Mouse (Mus musculus) kidney, adult 2 months (tissue): Measurements from ENCODE around the gene Timmdc1.

Experiments used
- CTCF ChIP-seq: fragments of 200-500 bp; conservative IDR thresholded peaks from 2 replicates; pipeline ENCODE4 v1.5.1; 2011; ENCODE audit warnings: low read depth, mild to moderate bottlenecking, control low read depth, low read length, moderate library complexity, mixed read lengths; ENCODE audit not compliant: insufficient read depth, insufficient read length
- POLR2A ChIP-seq: fragments of 200-500 bp; IDR thresholded peaks from one replicate; pipeline ENCODE4 v1.6.1; 2011; ENCODE audit warnings: low read depth, low read length, control low read depth

DNA sequence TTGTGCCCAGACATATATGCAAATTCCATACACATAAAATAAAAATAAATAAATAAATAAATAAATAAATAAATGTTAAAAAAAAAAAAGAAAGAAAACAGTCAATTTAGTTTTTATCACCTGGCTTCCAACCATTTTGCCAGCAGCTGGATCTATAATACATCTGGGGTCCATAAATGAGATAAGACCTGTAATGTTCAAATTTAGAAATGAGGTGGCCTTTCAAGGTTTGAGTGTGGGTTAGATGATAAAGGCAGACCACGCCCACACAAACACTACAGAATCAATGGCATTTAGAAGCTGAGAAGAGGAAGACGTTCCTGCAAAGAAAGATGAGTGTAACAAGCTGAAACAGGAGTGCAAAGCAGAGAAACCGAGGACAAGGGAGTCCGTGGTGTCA lies 41.1 kb downstream of the Timmdc1 start:
- no peak for TF ChIP-seq CTCF
- TF ChIP-seq POLR2A, result no peak
